Mouse (Mus musculus): ENCODE measurements around the gene Atg7. TPM values are rescaled to one million over a fixed set of nuclear protein-coding genes. Genes with fewer than 3 reads are reported as not detected.

Gene Atg7
- total and polyA plus RNA-seq, 3 experiments, result 11.1 to 15.7 (median 14.8) TPM

- H3K9me3 ChIP-seq (replicated peaks; ENCODE audit: low read length), result peaks cover 10% of the 10 kb centered on the region
- H3K27me3 ChIP-seq (replicated peaks), result no peaks in the 10 kb centered on the region
- no peak overlapping the region for H3K9ac ChIP-seq (ENCODE audit: insufficient read depth, low read depth)
- dilution Hi-C loops (cut with MboI; ENCODE audit: extremely low pct_ligation_motif_present, extremely low pct_unique_long_range_greater_than_20kb, low sequenced_read_pairs) (no loop called here), in situ Hi-C loops (cut with MboI; ENCODE audit: low pct_ligation_motif_present, low pct_unique_long_range_greater_than_20kb, low sequenced_read_pairs) (no loop called here)
- no peak overlapping the region for H3K4me2 ChIP-seq (ENCODE audit: insufficient read depth, low read depth, poor library complexity, severe bottlenecking)
- H3K79me2 ChIP-seq (replicated peaks; ENCODE audit: control insufficient read depth, extremely low read depth, insufficient read depth, poor library complexity, severe bottlenecking), result no peaks in the 10 kb centered on the region
- H3K36me3 ChIP-seq (replicated peaks in 1 of 2; ENCODE audit: control insufficient read depth in 1 of 2, insufficient read depth in 1 of 2, low read length in 1 of 2), result peaks cover 0 to 5% of the 10 kb centered on the region in 2 experiments
- no peak overlapping the region for H3K4me3 ChIP-seq (replicated peaks in 1 of 3; ENCODE audit: low read depth in 2 of 3, low read length in 2 of 3, poor library complexity in 1 of 3)
- peaks cover 26 to 74% of the 10 kb centered on the region in 2 experiments for H3K4me1 ChIP-seq (ENCODE audit: control insufficient read depth in 1 of 2, insufficient read depth in 2 of 2)
- no peak for DNase-seq (ENCODE audit: extremely low read depth)
- TF ChIP-seq IRF4 (IDR thresholded peaks at IDR 0.05; ENCODE audit: low read depth, low read length), result no peak
- TF ChIP-seq NELFE (IDR thresholded peaks at IDR 0.05; ENCODE audit: low read depth, low read length), result no peak
- TF ChIP-seq KAT2A (IDR thresholded peaks at IDR 0.05; ENCODE audit: insufficient replicate concordance, low read length), result no peak
- H3K27ac ChIP-seq (ENCODE audit: insufficient read depth, low read depth), result no peak overlapping the region
Observed at GRCm38 (mm10) chr6:114838872-114839271, 196.0 kb downstream of the Atg7 start.

- Histone ChIP-seq H3K36me3 (replicated peaks in 1 of 2; ENCODE audit: control insufficient read depth in 1 of 2, insufficient read depth in 1 of 2, low read length in 1 of 2) (peaks cover 0 to 7% of the 10 kb centered on the region in 2 experiments), H3K9me3 (replicated peaks; ENCODE audit: low read length) (peaks cover 13% of the 10 kb centered on the region), H3K4me1 (ENCODE audit: control insufficient read depth in 1 of 2, insufficient read depth in 2 of 2) (peaks cover 26 to 76% of the 10 kb centered on the region in 2 experiments), H3K9ac (ENCODE audit: insufficient read depth, low read depth) (no peak overlapping the region), H3K4me3 (replicated peaks in 1 of 3; ENCODE audit: low read depth in 2 of 3, low read length in 2 of 3, poor library complexity in 1 of 3) (no peak overlapping the region), H3K27ac (ENCODE audit: insufficient read depth, low read depth) (no peak overlapping the region), H3K27me3 (replicated peaks) (no peaks in the 10 kb centered on the region), H3K4me2 (ENCODE audit: insufficient read depth, low read depth, poor library complexity, severe bottlenecking) (no peak overlapping the region), H3K79me2 (replicated peaks; ENCODE audit: control insufficient read depth, extremely low read depth, insufficient read depth, poor library complexity, severe bottlenecking) (no peaks in the 10 kb centered on the region)
- TF ChIP-seq RCOR1 (conservative IDR thresholded peaks at IDR 0.05; ENCODE audit: low read depth, low read length) (no peak), MEF2A (IDR thresholded peaks at IDR 0.05; ENCODE audit: borderline replicate concordance, low read depth, low read length) (no peak), POLR2AphosphoS2 (IDR thresholded peaks at IDR 0.05; ENCODE audit: low read depth, low read length) (no peak), SIN3A (IDR thresholded peaks at IDR 0.05; ENCODE audit: low read length) (no peak), NELFE (IDR thresholded peaks at IDR 0.05; ENCODE audit: low read depth, low read length) (no peak), RAD21 (IDR thresholded peaks at IDR 0.05; ENCODE audit: low read depth, low read length) (no peak), USF2 (conservative IDR thresholded peaks at IDR 0.05; ENCODE audit: low read depth, low read length) (no peak)
- DNase-seq (ENCODE audit: extremely low read depth), result no peak
- in situ Hi-C loops (cut with MboI; ENCODE audit: low pct_ligation_motif_present, low pct_unique_long_range_greater_than_20kb, low sequenced_read_pairs) (no loop called here), dilution Hi-C loops (cut with MboI; ENCODE audit: extremely low pct_ligation_motif_present, extremely low pct_unique_long_range_greater_than_20kb, low sequenced_read_pairs) (no loop called here)
Observed at GRCm38 (mm10) chr6:114840012-114840411, 197.1 kb downstream of the Atg7 start.

GRCm38 (mm10) chr6:114842131-114842530, 199.2 kb downstream of the Atg7 start:
- H3K9me3 ChIP-seq (replicated peaks; ENCODE audit: low read length), result peaks cover 13% of the 10 kb centered on the region
- in situ Hi-C loops (cut with MboI; ENCODE audit: low pct_ligation_motif_present, low pct_unique_long_range_greater_than_20kb, low sequenced_read_pairs), result no loop called here
- H3K36me3 ChIP-seq (replicated peaks in 1 of 2; ENCODE audit: control insufficient read depth in 1 of 2, insufficient read depth in 1 of 2, low read length in 1 of 2), result peaks cover 0 to 7% of the 10 kb centered on the region in 2 experiments
- H3K27me3 ChIP-seq (replicated peaks), result no peaks in the 10 kb centered on the region
- peak overlapping the region; percentile 41 for H3K9ac ChIP-seq (ENCODE audit: insufficient read depth, low read depth)
- DNase-seq (ENCODE audit: extremely low read depth), result peak; percentile 21
- no peaks in the 10 kb centered on the region for H3K79me2 ChIP-seq (replicated peaks; ENCODE audit: control insufficient read depth, extremely low read depth, insufficient read depth, poor library complexity, severe bottlenecking)
- peak overlapping the region; percentile 52 for H3K4me2 ChIP-seq (ENCODE audit: insufficient read depth, low read depth, poor library complexity, severe bottlenecking)
- H3K4me3 ChIP-seq (replicated peaks in 1 of 3; ENCODE audit: low read depth in 2 of 3, low read length in 2 of 3, poor library complexity in 1 of 3), result no peak overlapping the region
- H3K27ac ChIP-seq (ENCODE audit: insufficient read depth, low read depth), result peak overlapping the region; percentile 99
- peaks cover 42 to 77% of the 10 kb centered on the region in 2 experiments for H3K4me1 ChIP-seq (ENCODE audit: control insufficient read depth in 1 of 2, insufficient read depth in 2 of 2)
- dilution Hi-C loops (cut with MboI; ENCODE audit: extremely low pct_ligation_motif_present, extremely low pct_unique_long_range_greater_than_20kb, low sequenced_read_pairs), result no loop called here
- no peak for TF ChIP-seq HCFC1 (IDR thresholded peaks at IDR 0.05; ENCODE audit: low read depth, low read length)
- peak; percentile 7; the same call in 1 of the 2 replicates for TF ChIP-seq ETS1 (conservative IDR thresholded peaks at IDR 0.05; ENCODE audit: low read depth, low read length)
- TF ChIP-seq JUN (IDR thresholded peaks at IDR 0.05; ENCODE audit: insufficient read depth, low read depth, low read length), result no peak
- TF ChIP-seq JUND (conservative IDR thresholded peaks at IDR 0.05; ENCODE audit: low read depth, low read length), result no peak
- TF ChIP-seq IRF4 (IDR thresholded peaks at IDR 0.05; ENCODE audit: low read depth, low read length), result peak; percentile 49
- TF ChIP-seq KAT2A (IDR thresholded peaks at IDR 0.05; ENCODE audit: insufficient replicate concordance, low read length), result no peak
- no peak for TF ChIP-seq ZC3H11A (IDR thresholded peaks at IDR 0.05; ENCODE audit: low read depth, low read length)
- TF ChIP-seq NRF1 (IDR thresholded peaks at IDR 0.05; ENCODE audit: low read depth, low read length), result no peak
- peak; percentile 65 for TF ChIP-seq BHLHE40 (IDR thresholded peaks at IDR 0.05; ENCODE audit: low read depth, low read length)
- no peak for TF ChIP-seq ZNF384 (IDR thresholded peaks at IDR 0.05; ENCODE audit: low read depth, low read length)
- peak; percentile 52; the same call in 1 of the 2 replicates for TF ChIP-seq MAX (IDR thresholded peaks at IDR 0.05; ENCODE audit: low read length)
- no peak for TF ChIP-seq PAX5 (IDR thresholded peaks at IDR 0.05; ENCODE audit: low read length)
- TF ChIP-seq USF1 (IDR thresholded peaks at IDR 0.05; ENCODE audit: low read depth, low read length), result no peak
- TF ChIP-seq GABPA (IDR thresholded peaks at IDR 0.05; ENCODE audit: insufficient replicate concordance, low read depth, low read length), result no peak
- no peak for TF ChIP-seq CHD2 (IDR thresholded peaks at IDR 0.05; ENCODE audit: low read length)
- TF ChIP-seq ELF1 (IDR thresholded peaks at IDR 0.05; ENCODE audit: low read depth, low read length), result no peak
- no peak for TF ChIP-seq RCOR1 (conservative IDR thresholded peaks at IDR 0.05; ENCODE audit: low read depth, low read length)
- TF ChIP-seq SMC3 (IDR thresholded peaks at IDR 0.05; ENCODE audit: low read depth, low read length), result no peak
- TF ChIP-seq NELFE (IDR thresholded peaks at IDR 0.05; ENCODE audit: low read depth, low read length), result no peak
- TF ChIP-seq SIN3A (IDR thresholded peaks at IDR 0.05; ENCODE audit: low read length), result 0 out of 2 replicates have a peak, but pooled peaks have one; percentile 25
- TF ChIP-seq POLR2AphosphoS2 (IDR thresholded peaks at IDR 0.05; ENCODE audit: low read depth, low read length), result no peak
- TF ChIP-seq RAD21 (IDR thresholded peaks at IDR 0.05; ENCODE audit: low read depth, low read length), result no peak
